Mouse (Mus musculus) neutrophil, adult 5-6 weeks (primary cell): ENCODE results near the gene Apon. TPM values are rescaled to one million over a fixed set of nuclear protein-coding genes. Genes with fewer than 3 reads are reported as not detected.
"Not testable (repeated sequence)": the region's sequence is repeated elsewhere in the genome, so short reads cannot be mapped to it uniquely, and the experiment has no call there.

ENCODE experiments used
- ATAC-seq: fragments of 151-379, 151-347 bp; 2 replicates; pipeline ENCODE4 v1.8.0; 2017; ENCODE audit warnings: mild to moderate bottlenecking, moderate TSS enrichment; ENCODE audit not compliant: insufficient number of reproducible peaks, poor library complexity, low FRiP score, severe bottlenecking; ENCODE audit errors: extremely low read depth
- total RNA-seq: library from RNA; stranded (forward); fragments of 200-1000 nt; gene quantifications from 2 replicates; pipeline ENCODE4 v1.2.3, GENCODE M21; 2017

Gene Apon
- total RNA-seq, 1 experiment from 2014 or later, result 0.23 TPM

DNA sequence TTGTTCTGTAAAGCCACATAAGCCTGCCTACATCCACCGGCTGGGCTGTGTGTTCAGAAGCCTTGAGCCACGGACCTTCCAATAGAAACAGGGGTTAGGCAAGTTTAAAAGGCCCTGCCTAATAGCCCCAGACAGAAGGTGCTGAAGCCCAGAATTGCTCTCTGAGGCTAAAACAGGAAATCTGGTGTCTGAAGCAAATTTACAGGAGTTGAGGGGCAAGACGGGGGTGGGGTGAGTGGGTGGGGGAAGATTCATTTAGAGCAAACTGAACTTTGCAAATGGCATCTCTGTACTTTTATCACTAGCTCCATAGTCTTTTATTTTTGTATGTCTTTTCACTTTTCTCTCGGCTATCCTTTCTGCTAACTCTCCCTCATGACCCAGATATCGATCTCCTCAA lies 22.8 kb upstream of the Apon start:
- ATAC-seq, result no peak

DNA sequence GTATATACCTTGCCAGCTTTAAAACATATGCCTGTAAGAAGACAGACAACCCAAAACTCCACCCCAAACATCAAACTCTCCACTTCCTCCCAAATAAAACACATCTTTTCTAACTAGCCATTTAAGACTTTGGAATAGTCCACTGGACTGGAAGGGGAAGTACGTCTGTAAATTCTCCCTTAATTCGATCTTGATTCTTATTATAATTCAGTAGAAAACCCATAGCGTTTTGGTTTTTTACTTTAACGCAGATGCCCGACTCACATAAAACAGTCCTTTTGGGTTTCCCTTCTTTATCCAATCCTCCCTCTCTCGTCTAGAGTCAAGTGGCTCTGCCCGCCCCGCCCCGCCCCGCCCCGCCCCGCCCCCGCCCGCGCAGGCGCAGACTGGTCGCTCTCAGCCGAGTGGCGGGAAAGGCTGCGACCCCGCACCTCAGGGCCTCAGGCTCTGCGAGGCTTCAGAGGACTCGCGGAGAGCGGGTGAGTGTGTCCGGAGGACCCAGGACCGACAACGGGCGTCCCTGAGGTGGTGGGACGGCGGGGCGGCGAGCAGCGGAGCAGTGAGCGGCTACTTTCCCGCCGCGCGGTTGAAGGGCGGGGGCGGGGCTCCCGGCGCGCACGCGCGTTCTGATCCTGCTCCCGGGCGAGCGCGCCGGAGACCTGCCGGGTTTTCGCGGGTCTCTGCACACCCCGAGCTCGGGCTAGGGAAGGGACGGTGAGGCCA lies 22.0 kb upstream of the Apon start, which contains the start of gene Timeless:
TSS of gene Timeless (plus strand) at position 369 of the 723 bp plus-strand sequence.
- ATAC-seq, result peak; percentile 36

DNA sequence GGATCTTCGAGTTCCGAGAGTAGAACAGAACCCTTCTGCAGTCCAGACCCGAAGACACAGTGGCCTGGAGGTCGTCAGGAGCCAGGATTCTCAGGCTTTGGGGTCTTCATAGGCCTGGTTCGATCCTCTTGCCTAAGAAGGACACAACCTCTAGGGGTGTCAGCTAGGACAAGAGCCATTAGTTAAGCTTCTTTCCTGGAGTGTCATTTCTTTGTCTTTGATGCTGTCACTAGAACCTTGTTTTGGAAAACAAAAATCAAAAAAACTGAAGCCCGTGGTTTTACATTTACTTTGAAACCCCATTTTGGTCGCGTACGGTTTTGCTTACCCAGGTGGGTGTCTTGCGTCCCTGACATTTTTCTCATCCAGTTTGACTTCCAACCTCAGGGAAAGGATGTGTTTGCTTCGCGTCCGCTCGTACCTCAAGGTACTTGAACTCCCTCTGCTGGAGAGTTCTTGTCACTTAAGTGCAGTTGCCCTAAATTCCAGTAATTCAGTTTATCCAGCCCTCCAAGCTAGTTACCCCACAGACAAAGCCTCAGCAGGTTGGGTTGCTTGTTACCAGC lies 21.4 kb upstream of the Apon start:
- ATAC-seq, result peak; percentile 66

DNA sequence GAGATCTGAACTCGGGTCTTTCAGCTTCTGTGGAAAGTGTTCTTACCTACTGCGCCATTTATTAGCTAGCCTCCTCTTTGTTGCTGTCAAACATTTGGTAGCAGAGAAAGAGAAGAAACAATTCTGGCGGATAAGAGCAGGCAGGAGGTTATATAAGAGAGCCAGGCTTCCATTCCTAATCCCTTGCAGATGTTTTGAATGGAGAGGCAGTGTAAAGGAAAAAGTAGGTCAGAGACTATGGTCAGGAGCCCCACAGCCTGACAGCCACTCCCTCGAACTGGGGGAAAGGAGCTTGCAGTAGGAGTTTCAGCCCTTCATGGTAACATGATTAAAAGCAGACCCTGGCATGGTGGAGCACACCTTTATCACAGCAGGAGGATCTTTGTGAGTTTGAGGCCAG lies 17.6 kb upstream of the Apon start:
- ATAC-seq, result no peak

DNA sequence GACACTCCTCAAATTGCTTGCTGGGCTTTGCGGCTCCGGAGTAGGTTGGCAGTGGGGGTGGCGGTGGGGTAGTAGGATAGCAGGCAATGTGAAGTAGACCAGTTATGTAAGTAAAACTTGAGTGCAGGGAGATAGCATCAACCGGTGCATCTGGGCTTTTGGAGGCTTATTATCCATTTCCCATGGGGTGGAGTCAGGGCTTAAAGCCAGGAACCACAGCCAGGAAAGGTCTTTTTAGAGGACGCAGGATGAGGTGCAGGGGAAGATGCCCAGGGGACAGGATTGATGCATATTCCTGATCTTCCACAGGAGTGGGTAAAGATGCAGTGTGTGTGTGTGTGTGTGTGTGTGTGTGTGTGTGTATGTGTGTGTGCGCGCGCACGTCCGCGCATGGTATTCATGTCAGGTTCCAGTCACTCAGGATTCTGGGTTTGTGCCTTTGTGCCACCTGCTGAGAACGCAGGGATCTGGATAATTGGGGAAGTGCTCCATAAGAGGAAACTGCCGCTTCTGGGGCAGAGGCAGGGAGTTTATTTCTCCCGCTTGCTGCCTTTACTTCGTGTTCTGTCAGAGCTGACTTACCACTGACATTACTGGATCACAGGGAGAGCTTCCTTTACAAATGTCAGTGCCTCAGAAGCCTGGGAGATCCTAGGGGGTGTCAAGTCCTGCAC lies 16.0 kb upstream of the Apon start:
- ATAC-seq, result no peak

DNA sequence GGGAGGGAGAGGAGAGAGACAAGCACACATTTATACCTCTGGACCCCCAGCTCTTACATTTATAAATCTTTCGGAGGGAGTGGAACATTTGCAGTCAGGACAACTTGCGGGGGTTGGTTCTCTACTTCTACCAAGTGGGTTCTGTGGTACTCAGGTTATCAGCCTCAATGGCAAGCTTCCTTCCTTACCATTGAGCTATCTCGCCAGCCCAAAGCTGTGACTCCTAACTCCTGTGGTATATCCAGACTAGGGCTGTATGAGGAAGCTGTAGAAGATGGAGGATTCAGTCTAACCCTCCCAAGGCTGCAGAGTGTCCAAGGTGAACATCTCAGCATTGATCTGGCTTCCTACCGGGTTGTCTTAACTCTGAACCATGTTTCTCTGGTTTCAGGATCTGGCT lies 14.8 kb upstream of the Apon start:
- no peak for ATAC-seq

DNA sequence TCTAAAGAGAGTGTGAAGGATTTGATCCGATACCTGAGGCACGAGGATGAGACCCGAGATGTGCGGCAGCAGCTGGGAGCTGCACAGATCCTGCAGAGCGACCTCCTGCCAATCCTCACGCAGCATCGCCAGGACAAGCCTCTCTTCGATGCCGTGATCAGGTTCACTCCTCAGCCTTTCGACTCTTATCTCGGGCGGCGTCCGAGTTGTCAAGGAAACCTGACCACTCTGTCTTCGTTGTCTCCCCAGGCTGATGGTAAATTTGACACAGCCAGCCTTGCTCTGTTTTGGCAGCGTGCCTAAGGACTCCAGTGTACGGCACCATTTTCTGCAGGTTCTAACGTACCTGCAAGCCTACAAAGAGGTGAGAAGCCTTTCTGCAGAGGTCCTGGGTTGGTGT lies 13.8 kb upstream of the Apon start:
- no peak for ATAC-seq

DNA sequence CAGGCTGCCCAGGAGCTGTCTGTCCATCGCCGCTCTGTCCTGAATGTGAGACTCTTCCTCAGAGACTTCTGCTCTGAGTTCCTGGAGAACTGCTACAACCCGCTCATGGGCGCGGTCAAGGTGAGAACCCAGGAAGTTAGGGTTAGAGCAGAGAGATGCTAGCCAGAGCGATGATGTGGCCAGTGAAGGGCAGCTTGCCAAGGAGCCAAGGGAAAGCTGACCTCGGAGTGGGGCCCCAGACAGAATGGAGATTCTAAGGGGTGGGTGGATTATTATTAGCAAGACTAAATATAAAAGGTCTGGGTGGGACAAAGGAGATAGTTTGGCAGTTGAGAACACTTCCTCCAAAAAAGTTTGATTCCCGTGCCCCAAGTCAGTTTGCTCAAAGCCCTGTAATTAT lies 10.6 kb upstream of the Apon start:
- no peak for ATAC-seq

DNA sequence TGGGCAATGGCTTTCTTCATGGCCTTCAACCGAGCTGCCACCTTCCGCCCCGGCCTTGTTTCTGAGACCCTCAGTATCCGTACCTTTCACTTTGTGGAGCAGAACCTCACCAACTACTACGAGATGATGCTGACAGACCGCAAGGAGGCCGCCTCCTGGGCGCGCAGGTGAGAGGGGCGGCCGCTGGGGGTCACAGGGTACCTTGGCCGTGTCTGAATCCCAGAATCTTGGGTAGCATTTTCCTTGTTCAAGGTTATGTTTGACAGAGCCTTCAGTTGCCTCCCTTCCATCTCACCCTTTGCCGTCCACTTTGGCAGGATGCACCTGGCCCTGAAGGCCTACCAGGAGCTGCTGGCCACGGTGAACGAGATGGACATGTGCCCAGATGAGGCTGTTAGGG lies 9.8 kb upstream of the Apon start:
- no peak for ATAC-seq

DNA sequence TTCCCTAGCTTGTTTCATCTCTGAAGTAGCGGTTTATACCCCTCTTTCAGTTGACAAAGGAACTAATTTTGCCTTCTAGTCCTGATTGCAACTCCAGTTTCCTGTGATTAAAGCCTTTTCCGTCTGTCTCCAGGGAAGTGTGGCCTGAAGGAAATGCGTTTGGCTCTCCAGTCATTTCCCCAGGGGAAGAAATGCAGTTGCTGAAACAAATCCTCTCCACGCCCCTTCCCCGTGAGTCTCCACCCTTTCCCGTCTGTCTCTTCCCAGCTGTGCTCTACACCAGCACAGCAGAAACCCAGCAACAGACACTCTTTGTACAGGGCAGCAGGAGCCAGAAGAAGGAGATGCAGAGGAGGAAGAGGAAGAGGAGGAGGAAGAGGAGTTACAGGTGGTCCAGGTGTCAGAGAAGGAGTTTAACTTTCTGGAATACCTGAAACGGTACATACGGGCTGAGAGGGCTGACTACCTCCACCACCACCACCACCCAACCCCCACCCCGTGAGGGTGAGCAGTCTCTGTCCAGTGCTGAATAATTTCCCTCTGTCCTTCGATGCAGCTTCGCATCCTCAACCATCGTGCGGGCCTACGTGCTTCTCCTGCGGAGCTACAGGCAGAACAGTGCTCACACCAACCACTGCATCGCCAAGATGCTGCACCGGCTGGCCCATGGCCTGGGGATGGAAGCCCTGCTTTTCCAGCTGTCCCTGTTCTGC lies 6.7 kb upstream of the Apon start:
- ATAC-seq, result no peak

DNA sequence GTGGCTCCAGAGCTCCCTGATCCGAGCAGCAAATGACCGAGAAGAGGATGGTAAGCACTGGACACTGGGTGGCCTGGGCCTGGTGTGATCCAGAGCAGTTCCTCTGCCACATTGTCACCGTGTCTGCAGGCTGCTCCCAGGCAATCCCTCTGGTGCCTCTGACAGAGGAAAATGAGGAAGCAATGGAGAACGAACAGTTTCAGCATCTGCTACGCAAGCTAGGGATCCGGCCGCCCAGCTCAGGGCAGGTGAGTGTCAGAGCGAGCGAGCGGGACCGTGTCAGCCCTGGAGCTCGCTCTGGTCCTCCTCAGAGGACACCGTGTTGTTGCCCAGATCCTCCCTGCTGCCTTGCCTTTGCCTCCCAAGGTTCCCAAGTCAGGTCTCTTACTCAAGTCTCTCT lies 3.3 kb upstream of the Apon start:
- ATAC-seq, result no peak

DNA sequence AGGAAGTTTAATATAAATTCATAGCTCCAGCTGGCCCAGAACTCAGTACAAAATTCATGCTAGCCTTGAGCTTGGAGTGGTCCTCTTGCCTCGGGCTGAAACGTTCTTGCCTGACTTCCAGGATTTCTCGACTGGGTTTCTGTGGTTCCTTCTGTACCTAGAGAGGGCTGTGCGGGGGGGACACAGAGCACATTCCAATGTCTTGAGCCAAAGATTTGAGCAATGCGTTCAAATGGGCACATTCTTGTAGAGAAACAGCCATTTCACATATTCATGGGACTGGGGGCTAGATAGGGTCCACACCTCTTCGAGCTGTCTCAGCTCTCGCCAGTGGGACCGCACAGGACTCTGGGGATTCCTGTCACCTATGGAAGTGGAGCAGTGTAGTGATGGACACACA lies 2.0 kb downstream of the Apon start:
- ATAC-seq, result no peak

DNA sequence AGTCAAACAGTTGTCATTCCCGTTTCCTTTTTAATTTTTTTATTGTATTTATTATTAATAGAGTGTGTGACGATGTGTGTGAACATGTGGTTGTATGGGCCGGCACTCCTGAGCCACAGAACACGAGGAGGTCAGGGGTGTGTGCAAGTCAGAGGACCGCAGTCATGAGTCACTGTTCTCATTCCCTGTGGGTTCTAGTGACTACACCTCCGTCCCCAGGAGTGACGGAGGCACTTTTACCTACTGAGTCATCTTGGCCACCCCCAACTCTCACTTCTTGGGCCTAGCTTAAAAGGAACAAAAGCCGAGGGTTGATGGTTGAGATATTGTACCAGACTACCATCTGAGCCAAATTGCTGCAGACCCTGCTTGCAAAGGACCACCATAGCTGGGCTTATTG lies 2.4 kb downstream of the Apon start:
- ATAC-seq, result no peak

DNA sequence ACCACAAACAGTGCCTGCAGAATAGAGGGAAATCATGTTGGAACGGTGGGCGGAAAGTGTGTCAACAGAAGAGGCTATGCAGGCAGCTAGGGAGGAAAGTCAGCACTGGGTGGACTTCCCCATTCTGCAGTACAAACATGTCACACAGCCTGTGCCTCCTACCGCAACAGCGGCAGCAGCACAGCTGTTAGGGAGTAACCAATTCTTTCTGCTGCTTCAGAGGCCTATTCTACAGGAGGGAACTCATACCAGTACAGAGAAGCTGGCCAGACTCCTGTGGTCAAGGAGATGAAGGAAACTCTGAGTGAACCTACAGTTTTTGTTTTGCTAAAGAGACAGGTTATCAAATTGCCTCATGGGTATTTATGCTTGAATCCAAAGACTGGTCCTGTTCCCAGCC lies 5.1 kb downstream of the Apon start:
- ATAC-seq, result peak; percentile 84

DNA sequence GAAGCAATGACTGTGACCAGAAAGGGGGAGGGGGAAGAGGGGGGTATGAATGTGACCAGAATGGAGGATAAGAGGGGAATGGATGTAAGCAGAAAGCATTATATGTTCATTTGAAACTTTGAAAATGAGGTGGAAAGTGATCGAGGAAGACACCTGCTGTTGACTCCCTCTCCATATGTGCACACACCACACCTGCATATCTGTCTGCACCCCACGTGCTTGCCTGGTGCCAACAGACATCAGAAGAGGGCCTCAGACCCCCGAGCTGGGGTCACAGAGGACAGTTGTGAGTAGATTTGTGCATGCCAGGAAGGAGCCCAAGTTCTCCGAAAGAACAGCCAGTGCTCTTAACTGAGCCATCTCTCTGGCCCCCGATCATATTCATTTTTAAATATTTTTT lies 6.0 kb downstream of the Apon start:
- ATAC-seq, result no peak

DNA sequence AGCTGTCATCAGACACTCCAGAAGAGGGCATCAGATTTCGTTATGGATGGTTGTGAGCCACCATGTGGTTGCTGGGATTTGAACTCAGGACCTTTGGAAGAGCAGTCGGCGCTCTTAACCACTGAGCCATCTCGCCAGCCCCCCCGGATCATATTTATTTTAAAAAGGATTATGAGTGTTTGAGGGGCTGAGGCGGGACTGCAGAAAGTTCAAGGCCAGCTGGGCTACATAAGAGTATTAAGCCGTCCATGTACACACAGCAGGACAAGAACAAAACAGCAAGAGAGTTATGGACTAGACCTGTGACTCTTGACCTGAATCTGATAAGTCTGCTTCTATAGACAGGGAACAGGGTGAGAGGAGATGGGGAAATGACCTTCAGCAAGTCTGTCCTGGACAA lies 6.5 kb downstream of the Apon start:
- not testable (repeated sequence) for ATAC-seq

DNA sequence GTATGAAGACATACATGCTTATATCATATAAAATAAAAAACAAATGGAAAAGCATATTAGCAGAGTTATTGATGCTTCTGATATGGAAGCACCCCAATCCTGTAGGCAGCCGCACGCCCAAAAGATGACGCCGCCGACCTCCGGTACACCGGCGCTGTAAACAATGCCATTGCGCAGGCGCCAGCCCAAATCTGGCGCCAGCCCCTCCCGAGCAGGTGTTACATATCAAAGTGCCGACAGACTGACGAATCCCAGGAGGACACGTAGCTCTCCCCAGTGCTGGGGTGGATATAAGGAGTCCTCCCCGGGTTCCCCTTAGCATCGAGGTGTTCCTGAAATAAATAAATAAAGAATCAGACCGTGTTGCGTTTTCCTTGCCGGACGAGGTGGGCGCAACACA lies 8.4 kb downstream of the Apon start:
- ATAC-seq, result no peak

DNA sequence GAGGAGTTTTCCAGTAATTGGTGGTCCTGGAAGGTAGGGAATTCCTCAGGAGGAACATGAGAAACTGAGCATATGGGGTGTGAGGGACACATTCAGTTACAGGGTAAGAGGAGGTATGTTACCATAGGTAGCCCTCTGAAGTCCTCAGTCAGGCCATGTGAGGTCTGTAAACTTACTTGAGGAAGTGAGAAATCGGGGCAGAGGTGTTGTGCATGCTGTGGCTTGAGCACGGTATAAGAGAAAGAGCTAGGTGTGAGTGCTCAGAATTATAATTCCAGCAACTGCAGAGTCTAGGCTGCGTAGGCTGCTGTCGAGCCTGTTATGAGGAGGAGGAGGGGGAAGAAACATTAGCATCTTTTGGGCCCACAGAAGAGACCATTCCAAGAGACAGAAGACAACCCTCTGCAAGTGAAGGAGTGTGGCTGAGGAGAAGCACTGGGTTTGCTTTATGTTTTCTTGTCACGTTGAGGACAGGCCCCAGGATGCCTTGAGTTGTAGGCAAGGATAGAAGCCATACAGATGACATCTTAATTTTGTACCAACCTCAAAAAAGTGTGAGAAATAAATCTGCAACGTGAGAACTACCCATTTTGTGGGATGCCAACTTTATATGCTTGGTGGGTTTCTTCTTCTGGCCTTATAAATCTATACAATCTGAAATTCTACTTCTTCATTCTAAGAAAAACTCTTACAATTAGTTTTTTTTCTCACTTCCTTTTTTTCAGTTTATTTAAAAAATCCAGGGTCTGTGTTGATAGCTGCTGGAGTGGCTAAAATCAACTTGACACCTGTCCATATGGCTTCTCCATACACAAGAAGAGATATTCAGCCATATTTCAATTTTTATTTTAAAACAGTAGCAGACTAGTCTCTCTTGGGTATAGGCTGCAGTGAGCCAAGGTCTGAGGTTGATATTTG lies 9.8 kb downstream of the Apon start:
- ATAC-seq, result peak; percentile 68

DNA sequence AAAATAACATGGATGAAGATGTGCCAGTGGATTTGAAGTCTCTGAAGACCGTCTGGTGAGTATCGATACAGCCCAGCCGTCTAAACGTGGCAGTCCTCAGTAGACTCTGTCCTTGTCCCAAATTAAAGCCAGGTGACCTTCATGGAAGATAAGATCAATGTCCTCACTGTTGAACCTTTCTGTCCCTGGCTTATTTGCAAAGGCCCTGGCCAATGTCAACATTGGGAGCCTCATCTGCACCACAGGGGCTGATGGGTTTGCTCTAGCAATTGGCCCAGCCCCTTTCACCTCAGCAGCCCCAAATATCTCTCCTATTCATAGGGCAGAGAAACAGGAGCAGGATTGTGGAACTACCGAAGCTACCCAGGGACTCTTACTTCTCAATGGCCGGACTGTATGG lies 14.5 kb downstream of the Apon start, which contains the start of gene Apof:
TSS of gene Apof (plus strand) at position 301 of the 400 bp plus-strand sequence.
- ATAC-seq, result no peak
